Mouse (Mus musculus): ENCODE results near the gene Pax7. TPM values are rescaled to one million over a fixed set of nuclear protein-coding genes. Genes with fewer than 3 reads are reported as not detected.

The Pax7 gene
- polyA plus RNA-seq, 1 experiment from 2014 or later: 0.04 TPM

GRCm38 (mm10) chr4:139715241-139715932, 117.9 kb downstream of the Pax7 start:
- no peak overlapping the region for H3K9ac ChIP-seq (ENCODE audit: low read length)
- H3K4me1 ChIP-seq (replicated peaks; ENCODE audit: control insufficient read depth, insufficient read depth, low read length): no peaks in the 10 kb centered on the region
- H3K4me2 ChIP-seq (ENCODE audit: low read depth, low read length): no peak overlapping the region
- no peak overlapping the region for H3K27ac ChIP-seq (ENCODE audit: low read length)
- no peak for ATAC-seq (ENCODE audit: low read depth)
- H3K4me3 ChIP-seq (ENCODE audit: low read length): no peak overlapping the region
- no peaks in the 10 kb centered on the region for H3K27me3 ChIP-seq (ENCODE audit: control insufficient read depth, insufficient read depth, low read depth, low read length)
- H3K36me3 ChIP-seq (ENCODE audit: control insufficient read depth, insufficient read depth, low read length): no peaks in the 10 kb centered on the region
- WGBS: 27% methylated on average over 13 of the region's 13 CpGs
- no peaks in the 10 kb centered on the region for H3K9me3 ChIP-seq (ENCODE audit: control insufficient read depth, low read length)

DNA sequence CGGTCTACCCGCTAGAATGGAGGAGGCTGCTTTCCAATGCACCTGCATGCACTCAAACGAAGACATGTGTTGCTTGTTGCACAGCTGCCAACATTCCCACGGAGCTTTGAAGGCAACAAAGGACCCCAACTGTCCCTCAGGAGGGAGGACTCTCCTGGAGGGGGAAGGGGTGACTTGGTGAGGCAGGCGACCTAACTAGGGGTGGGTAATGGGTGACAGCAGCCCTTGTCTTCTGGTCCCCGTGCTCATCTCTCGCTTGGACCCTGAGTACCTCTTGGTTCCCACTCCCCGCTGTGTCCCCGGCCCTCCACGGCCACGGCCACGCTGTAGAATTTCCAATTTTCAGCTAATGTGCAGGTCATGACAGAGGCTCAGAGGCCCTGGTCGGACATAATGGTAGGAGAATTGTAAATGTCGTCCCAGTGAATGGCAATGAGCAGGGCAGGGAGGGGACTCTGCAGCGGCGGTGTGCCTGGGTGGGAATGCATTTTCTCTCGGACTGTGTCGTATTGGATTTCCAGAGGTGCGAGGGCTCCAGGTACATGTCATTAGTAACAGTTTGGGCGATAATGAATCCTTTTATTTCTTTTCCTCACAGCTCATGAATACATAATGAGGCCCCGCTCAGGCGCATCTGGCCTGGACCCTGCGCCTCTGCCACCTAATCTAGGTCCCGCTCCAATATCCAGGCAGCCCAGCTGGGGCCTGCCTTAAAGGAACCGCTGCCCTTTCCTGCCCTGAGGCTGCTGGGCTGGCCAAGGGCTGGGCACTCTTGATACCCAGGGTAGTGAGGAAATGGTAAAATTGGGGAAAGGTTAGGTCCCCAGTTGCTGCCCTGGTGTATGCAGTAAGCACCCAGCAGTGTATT, 122.6 kb downstream of the Pax7 start:
- Histone ChIP-seq H3K9ac (ENCODE audit: low read length) (no peak overlapping the region), H3K4me2 (ENCODE audit: low read depth, low read length) (no peak overlapping the region), H3K9me3 (ENCODE audit: control insufficient read depth, low read length) (no peaks in the 10 kb centered on the region), H3K4me3 (ENCODE audit: low read length) (no peak overlapping the region), H3K4me1 (replicated peaks; ENCODE audit: control insufficient read depth, insufficient read depth, low read length) (no peaks in the 10 kb centered on the region), H3K27ac (ENCODE audit: low read length) (no peak overlapping the region), H3K27me3 (ENCODE audit: control insufficient read depth, insufficient read depth, low read depth, low read length) (no peaks in the 10 kb centered on the region), H3K36me3 (ENCODE audit: control insufficient read depth, insufficient read depth, low read length) (no peaks in the 10 kb centered on the region)
- ATAC-seq (ENCODE audit: low read depth): no peak
- 48% methylated on average over 25 of the region's 25 CpGs for WGBS

DNA sequence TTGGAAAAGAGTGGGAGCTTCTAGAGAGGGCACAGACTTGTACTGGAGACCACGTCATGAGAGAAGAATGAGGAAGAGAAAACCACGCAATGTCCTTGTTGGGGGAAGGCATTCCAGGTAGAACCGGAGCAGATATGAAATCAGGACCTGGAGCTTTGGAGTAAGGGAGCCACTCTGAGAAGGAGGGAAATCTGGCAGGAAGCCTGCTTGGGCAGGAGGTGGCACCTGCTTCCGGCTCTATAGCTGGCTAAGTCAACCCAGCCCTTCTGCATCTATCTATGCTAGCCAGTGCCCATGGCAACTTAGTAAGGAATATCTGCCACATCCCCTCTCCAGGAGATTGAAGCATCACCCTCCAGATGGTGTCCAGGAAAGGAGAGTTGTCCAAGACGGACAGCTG, 127.3 kb downstream of the Pax7 start:
- WGBS: 61% methylated on average over 5 of the region's 5 CpGs
- H3K27ac ChIP-seq (ENCODE audit: low read length): no peak overlapping the region
- H3K4me1 ChIP-seq (replicated peaks; ENCODE audit: control insufficient read depth, insufficient read depth, low read length): no peaks in the 10 kb centered on the region
- H3K4me2 ChIP-seq (ENCODE audit: low read depth, low read length): no peak overlapping the region
- no peaks in the 10 kb centered on the region for H3K9me3 ChIP-seq (ENCODE audit: control insufficient read depth, low read length)
- H3K9ac ChIP-seq (ENCODE audit: low read length): no peak overlapping the region
- H3K4me3 ChIP-seq (ENCODE audit: low read length): no peak overlapping the region
- no peaks in the 10 kb centered on the region for H3K27me3 ChIP-seq (ENCODE audit: control insufficient read depth, insufficient read depth, low read depth, low read length)
- H3K36me3 ChIP-seq (ENCODE audit: control insufficient read depth, insufficient read depth, low read length): no peaks in the 10 kb centered on the region
- no peak for ATAC-seq (ENCODE audit: low read depth)

DNA sequence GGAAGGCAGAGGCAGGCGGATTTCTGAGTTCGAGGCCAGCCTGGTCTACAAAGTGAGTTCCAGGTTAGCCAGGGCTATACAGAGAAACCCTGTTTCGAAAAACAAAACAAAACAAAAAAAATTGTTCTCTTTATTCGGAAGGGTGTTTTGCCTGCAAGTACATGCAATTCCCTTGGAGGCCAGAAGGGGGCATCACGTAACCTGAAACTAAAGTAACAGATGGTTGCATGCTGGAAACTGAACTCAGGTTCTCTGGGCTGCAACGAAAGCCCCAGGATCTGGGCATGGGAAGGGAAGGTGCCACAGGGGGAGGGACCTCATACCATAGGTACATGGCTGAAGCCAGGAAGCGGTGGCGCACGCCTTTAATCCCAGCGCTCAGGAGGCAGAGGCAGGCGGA, 129.9 kb downstream of the Pax7 start:
- H3K4me2 ChIP-seq (ENCODE audit: low read depth, low read length): no peak overlapping the region
- no peaks in the 10 kb centered on the region for H3K4me1 ChIP-seq (replicated peaks; ENCODE audit: control insufficient read depth, insufficient read depth, low read length)
- no peak for ATAC-seq (ENCODE audit: low read depth)
- no peaks in the 10 kb centered on the region for H3K36me3 ChIP-seq (ENCODE audit: control insufficient read depth, insufficient read depth, low read length)
- WGBS: 79% methylated on average over 11 of the region's 11 CpGs
- no peaks in the 10 kb centered on the region for H3K9me3 ChIP-seq (ENCODE audit: control insufficient read depth, low read length)
- no peak overlapping the region for H3K9ac ChIP-seq (ENCODE audit: low read length)
- H3K27me3 ChIP-seq (ENCODE audit: control insufficient read depth, insufficient read depth, low read depth, low read length): no peaks in the 10 kb centered on the region
- H3K27ac ChIP-seq (ENCODE audit: low read length): no peak overlapping the region
- H3K4me3 ChIP-seq (ENCODE audit: low read length): no peak overlapping the region

GRCm38 (mm10) chr4:139702914-139703313, 130.4 kb downstream of the Pax7 start:
- Histone ChIP-seq H3K27me3 (ENCODE audit: control insufficient read depth, insufficient read depth, low read depth, low read length) (no peaks in the 10 kb centered on the region), H3K9ac (ENCODE audit: low read length) (no peak overlapping the region)

DNA sequence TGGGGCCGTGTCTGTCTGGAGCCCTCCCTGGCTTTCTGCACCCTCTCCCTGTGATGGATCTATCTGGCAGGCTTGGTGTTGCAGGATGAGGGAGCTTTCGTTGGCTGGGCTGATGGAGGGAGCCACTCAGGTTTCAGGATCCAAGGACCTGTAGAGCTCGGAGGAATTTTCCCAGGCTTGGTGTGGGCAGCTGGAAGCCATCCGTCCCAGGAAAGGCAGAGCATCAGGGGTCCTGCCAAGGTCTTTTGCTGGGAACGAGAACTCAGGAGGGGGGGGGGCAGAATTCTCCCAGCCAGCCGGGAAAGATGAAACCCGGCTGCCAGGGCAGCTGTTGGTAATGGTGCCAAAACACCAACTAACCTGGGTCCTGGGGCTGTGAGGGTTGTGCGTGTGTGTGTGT, 134.7 kb downstream of the Pax7 start:
- WGBS: 37% methylated on average over 8 of the region's 8 CpGs
- Histone ChIP-seq H3K9me3 (ENCODE audit: control insufficient read depth, low read length) (no peaks in the 10 kb centered on the region), H3K36me3 (ENCODE audit: control insufficient read depth, insufficient read depth, low read length) (no peaks in the 10 kb centered on the region), H3K27ac (ENCODE audit: low read length) (no peak overlapping the region), H3K27me3 (ENCODE audit: control insufficient read depth, insufficient read depth, low read depth, low read length) (peaks cover 2% of the 10 kb centered on the region; the same call in 1 of the 2 replicates), H3K4me2 (ENCODE audit: low read depth, low read length) (no peak overlapping the region), H3K9ac (ENCODE audit: low read length) (no peak overlapping the region), H3K4me3 (ENCODE audit: low read length) (no peak overlapping the region), H3K4me1 (replicated peaks; ENCODE audit: control insufficient read depth, insufficient read depth, low read length) (no peaks in the 10 kb centered on the region)
- no peak for ATAC-seq (ENCODE audit: low read depth)

More at GRCm38 (mm10) chr4:139702914-139703313, 130.4 kb downstream of the Pax7 start:
- Histone ChIP-seq H3K36me3 (ENCODE audit: control insufficient read depth, insufficient read depth, low read length) (no peaks in the 10 kb centered on the region), H3K27ac (ENCODE audit: low read length) (no peak overlapping the region), H3K4me1 (replicated peaks; ENCODE audit: control insufficient read depth, insufficient read depth, low read length) (no peaks in the 10 kb centered on the region), H3K4me3 (ENCODE audit: low read length) (no peak overlapping the region), H3K4me2 (ENCODE audit: low read depth, low read length) (no peak overlapping the region), H3K9me3 (ENCODE audit: control insufficient read depth, low read length) (no peaks in the 10 kb centered on the region)
- WGBS: 38% methylated on average over 4 of the region's 4 CpGs
- ATAC-seq (ENCODE audit: low read depth): no peak

DNA sequence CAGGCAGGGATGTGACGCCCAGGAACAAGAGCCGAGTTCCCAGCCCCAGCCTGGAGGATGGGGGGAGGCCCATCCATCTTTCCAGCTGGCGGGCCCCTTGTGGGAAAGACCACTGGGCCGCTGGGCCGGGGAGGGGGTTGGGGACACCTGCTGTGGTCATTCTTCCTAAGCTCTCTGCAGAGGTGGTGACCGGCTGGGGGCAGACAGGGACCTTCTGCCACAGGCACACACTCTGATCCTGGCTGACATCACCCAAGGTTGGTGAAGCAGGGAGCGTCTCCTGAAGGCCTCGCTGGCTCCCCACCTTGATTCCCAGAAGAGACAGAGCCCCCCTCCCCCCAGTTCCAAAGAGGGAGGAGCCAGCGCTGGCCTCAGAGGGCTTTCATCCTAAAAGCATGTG, 135.6 kb downstream of the Pax7 start:
- no peak overlapping the region for H3K9ac ChIP-seq (ENCODE audit: low read length)
- H3K36me3 ChIP-seq (ENCODE audit: control insufficient read depth, insufficient read depth, low read length): no peaks in the 10 kb centered on the region
- H3K4me2 ChIP-seq (ENCODE audit: low read depth, low read length): no peak overlapping the region
- no peak overlapping the region for H3K4me3 ChIP-seq (ENCODE audit: low read length)
- no peak for ATAC-seq (ENCODE audit: low read depth)
- H3K9me3 ChIP-seq (ENCODE audit: control insufficient read depth, low read length): no peaks in the 10 kb centered on the region
- peaks cover 2% of the 10 kb centered on the region; the same call in 1 of the 2 replicates for H3K27me3 ChIP-seq (ENCODE audit: control insufficient read depth, insufficient read depth, low read depth, low read length)
- 6% methylated on average over 9 of the region's 9 CpGs for WGBS
- no peak overlapping the region for H3K27ac ChIP-seq (ENCODE audit: low read length)
- H3K4me1 ChIP-seq (replicated peaks; ENCODE audit: control insufficient read depth, insufficient read depth, low read length): no peaks in the 10 kb centered on the region

DNA sequence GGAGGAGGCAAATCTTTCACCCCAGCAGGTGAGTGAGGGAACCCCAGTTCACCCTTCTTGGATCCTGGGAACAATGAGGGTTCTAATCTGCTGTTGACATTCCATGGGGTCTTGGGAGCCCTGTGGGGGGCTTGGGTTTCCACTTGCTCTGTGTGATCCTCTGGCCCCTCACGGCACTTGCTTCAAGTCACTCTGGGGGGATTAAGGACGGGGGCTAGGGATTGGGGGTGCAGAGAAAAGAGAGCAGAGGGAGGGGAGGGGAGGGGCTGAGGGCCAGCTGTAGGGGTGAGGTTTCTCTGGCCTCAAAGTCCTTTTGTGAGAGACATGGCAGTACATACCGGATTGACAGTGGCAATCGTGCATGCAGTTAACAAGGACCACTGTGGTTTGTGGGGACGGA, 140.0 kb downstream of the Pax7 start:
- 43% methylated on average over 5 of the region's 5 CpGs for WGBS
- no peaks in the 10 kb centered on the region for H3K4me1 ChIP-seq (replicated peaks; ENCODE audit: control insufficient read depth, insufficient read depth, low read length)
- H3K9me3 ChIP-seq (ENCODE audit: control insufficient read depth, low read length): no peaks in the 10 kb centered on the region
- H3K27ac ChIP-seq (ENCODE audit: low read length): no peak overlapping the region
- H3K4me2 ChIP-seq (ENCODE audit: low read depth, low read length): no peak overlapping the region
- no peaks in the 10 kb centered on the region for H3K36me3 ChIP-seq (ENCODE audit: control insufficient read depth, insufficient read depth, low read length)
- H3K9ac ChIP-seq (ENCODE audit: low read length): no peak overlapping the region
- no peak for ATAC-seq (ENCODE audit: low read depth)
- no peak overlapping the region for H3K4me3 ChIP-seq (ENCODE audit: low read length)
- H3K27me3 ChIP-seq (ENCODE audit: control insufficient read depth, insufficient read depth, low read depth, low read length): peaks cover 2% of the 10 kb centered on the region; the same call in 1 of the 2 replicates

GRCm38 (mm10) chr4:139689627-139690269, 143.6 kb downstream of the Pax7 start:
- Histone ChIP-seq H3K27ac (ENCODE audit: low read length) (no peak overlapping the region), H3K27me3 (ENCODE audit: control insufficient read depth, insufficient read depth, low read depth, low read length) (no peaks in the 10 kb centered on the region), H3K36me3 (ENCODE audit: control insufficient read depth, insufficient read depth, low read length) (no peaks in the 10 kb centered on the region), H3K4me1 (replicated peaks; ENCODE audit: control insufficient read depth, insufficient read depth, low read length) (no peaks in the 10 kb centered on the region), H3K9me3 (ENCODE audit: control insufficient read depth, low read length) (no peaks in the 10 kb centered on the region), H3K4me2 (ENCODE audit: low read depth, low read length) (no peak overlapping the region), H3K9ac (ENCODE audit: low read length) (no peak overlapping the region), H3K4me3 (ENCODE audit: low read length) (no peak overlapping the region)
- no peak for ATAC-seq (ENCODE audit: low read depth)
- WGBS: 21% methylated on average over 7 of the region's 7 CpGs

Measured in lung, embryonic 16.5 days (tissue).